Mouse (Mus musculus) c-Kit-negative CD71-positive TER-119-positive erythroid progenitor cells, embryonic 14.5 days (primary cell): Measurements from ENCODE around the gene Ppp2r5b.
A peak's percentile ranks its signal among the peaks of the same experiment; 100 is the strongest.

Source experiments
- DNase-seq: peaks from one replicate; pipeline ENCODE4 v3.0.0-alpha.2; 2013; ENCODE audit warnings: low read depth, low spot score

Gene Ppp2r5b

GRCm38 (mm10) chr19:6236053-6236441, 375 bp upstream of the Ppp2r5b start:
- peak; percentile 71 for DNase-seq

DNA sequence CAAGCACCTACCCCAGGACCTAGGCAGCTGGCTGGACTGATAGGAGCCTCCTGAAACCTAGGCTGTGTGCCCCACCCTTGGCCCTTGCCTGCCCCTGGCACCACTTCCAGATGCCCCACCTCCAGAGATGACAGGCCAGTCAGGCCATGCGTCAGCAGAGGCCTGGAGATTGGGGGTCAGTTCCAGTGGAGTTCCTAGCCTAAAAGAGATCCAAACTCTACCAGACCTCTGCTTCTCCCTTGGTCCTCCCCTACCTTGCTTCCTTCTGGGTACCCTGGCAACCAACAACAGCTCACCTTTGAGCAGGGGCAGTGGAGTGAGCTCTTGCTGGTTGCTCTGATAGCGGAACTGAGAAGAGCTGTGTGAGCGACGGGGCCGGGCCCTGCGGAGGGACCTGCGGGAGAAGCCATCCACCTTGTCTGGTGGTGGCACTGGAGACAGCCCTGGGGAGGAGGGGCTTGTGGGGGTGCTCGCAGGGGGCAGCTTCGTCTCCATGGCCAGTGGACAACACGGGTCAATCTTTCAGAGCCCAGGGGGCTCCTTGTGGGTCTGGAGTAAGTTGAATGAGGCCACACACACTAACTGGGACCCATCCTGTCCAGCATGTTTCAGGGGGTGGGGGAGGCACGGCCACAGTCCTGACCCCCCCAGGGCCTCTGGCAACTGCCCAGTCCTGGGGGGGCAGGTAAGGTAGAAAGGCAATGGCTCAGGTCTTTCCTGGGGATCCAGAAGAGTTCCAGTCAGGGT, 1.2 kb downstream of the Ppp2r5b start:
- DNase-seq: no peak

GRCm38 (mm10) chr19:6233647-6234046, 2.0 kb downstream of the Ppp2r5b start:
- DNase-seq: no peak

DNA sequence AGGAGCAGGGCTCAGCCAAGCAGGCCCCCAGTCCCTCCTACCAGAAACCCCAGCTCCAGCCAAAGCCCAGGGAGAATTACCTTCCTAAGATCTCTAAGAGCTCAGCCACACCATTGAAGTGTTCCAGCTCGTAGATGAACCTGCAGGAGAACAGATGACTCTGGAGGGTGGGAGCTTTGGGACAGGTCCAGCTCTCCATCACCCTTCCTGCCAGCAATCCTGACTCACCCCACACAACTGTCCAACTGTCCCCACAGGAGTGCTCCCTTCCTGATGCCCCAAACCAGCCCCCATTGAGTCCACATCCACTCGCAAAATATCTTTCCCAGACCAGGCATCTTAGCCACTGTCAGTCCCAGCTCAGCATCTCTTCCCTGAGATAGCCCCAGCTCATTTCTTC, 4.6 kb downstream of the Ppp2r5b start:
- DNase-seq: no peak

DNA sequence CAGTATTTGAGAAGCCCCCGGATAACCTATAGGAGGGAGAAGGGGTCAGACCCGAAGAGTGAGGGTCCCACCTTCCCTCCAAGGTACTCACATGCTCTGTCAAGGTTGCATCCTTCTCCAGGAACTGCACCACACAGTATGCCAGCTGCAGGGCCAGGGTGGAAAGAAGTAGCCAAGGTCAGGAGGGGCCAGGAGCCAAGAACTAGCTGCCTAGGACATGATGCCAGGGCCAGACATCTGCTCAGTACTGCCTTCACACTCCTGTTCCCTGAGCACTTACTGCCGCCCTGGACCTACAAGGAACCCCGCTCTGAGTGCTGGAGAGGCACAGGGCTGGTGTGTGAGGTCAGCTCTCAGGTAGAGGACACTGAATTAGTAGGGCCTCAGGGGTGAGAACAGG, 5.3 kb downstream of the Ppp2r5b start:
- DNase-seq: no peak

- DNase-seq: no peak
Observed at GRCm38 (mm10) chr19:6227864-6228263, 7.8 kb downstream of the Ppp2r5b start.

DNA sequence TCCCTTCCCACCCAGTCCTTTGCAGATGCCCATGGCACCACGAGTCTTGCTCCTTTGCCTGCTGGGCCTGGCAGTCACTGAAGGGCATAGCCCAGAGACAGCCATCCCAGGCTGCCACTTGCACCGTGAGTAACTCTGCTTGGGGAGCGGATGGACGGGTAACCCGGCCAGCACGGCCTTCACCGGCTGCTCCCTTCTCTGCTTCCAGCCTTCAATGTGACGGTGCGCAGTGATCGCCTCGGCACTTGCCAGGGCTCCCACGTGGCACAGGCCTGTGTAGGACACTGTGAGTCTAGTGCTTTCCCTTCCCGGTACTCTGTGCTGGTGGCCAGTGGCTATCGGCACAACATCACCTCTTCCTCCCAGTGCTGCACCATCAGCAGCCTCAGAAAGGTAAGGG, 8.9 kb downstream of the Ppp2r5b start:
- no peak for DNase-seq

DNA sequence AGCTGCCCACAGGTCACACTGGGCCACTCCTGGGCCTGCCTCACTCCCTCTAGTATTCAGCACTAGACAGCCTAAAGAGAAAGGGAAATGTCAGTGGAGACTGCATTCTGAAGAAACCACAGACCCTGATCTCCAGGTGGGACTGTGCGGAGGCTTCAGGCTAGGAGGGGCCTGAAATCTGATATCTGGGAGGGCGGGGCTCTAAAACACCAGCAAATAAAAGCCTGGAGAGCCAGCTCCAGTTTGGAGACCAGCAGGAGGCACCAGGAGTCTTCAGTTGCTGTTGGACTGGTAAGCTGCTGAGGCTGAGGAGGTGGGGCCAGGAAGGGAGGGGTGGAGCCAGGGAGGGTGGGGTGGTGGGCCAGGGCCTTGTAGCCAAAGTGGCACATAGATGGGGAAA, 9.5 kb downstream of the Ppp2r5b start, which contains the start of gene Gpha2:
TSS of gene Gpha2 (plus strand) at position 246 of the 400 bp plus-strand sequence.
- no peak for DNase-seq

GRCm38 (mm10) chr19:6218606-6219005, 17.1 kb downstream of the Ppp2r5b start:
- DNase-seq: no peak

GRCm38 (mm10) chr19:6216046-6216705, 19.5 kb downstream of the Ppp2r5b start:
- DNase-seq: no peak

DNA sequence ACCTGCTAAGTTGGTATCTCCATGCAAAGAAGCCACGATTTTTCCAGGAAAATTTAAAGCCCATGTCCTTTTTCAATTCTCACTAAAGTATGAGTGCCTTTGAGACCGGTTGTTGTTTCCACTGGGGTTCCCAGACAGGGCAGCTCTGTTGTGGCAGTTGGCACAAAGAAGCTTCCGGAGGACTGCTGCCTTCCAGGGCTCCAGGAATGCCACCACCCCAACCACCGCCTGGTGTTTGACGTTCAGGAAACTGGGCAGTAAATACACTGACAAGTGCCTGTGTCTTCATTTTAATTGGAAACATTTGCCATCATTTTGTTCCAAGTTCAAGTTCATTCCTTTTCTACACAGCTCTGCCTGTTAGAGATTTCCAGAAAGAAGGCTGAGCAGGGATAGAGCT, 29.0 kb downstream of the Ppp2r5b start:
- DNase-seq: no peak

DNA sequence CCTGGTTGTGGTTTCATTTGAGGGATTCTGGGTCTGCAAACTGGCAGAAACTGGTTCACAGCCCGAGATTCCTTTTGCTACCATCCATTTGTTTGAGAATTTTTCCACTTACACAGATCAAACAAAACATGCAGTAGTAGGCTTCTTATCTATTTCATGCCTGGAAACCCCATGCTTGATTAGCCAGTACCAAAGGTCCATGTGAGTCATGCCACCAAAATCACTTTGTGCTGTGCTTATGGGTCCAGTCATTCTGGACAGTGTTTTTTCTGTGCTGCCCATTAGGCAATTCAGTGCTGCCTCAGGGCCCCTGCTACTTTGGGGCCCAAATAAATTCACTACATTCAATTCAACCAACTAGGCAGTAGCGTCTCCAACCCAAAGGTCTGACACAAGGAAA, 31.4 kb downstream of the Ppp2r5b start:
- DNase-seq: no peak

DNA sequence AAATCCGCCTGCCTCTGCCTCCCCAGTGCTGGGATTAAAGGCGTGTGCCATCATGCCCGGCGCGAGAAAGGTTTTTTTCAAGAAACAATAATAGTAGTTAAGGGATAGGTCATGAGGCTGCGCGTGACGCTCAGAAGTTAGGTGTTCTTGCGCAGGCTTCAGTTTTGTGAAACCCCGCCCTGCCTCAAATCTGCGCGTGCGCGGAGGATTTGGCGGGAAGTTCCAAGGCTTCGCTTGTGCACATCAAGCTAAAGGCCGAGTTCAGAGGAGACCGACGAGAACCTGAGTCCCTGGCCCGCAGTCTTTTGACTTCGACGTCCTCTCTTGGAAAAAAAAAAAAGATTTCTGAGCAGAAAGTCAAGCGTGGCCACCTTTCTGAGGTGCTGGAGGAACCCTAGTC, 51.5 kb downstream of the Ppp2r5b start, which contains the start of gene Majin:
TSS of gene Majin (plus strand) at position 258 of the 400 bp plus-strand sequence.
- no peak for DNase-seq

- DNase-seq: no peak
Observed at GRCm38 (mm10) chr19:6182534-6182933, 53.1 kb downstream of the Ppp2r5b start.

DNA sequence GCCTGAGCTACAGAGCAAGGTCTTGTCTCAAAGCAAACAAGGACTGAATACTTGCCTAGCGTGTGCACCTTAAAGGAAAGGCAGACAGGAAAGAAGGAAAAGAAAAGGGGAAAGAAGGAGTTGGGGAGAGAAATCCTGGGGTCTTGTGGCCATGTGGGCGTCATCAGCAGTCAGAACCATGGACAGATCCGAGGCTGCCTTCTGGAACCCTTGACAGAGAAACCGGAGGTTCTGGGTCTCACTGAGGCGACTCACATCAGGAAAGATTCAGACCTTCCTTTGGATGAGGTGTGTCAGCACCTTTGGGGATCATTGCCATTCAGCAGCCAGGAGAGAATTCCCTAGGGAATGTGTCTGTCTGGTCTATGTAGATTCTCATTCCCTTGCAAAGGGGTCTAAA, 54.0 kb downstream of the Ppp2r5b start:
- DNase-seq: no peak

DNA sequence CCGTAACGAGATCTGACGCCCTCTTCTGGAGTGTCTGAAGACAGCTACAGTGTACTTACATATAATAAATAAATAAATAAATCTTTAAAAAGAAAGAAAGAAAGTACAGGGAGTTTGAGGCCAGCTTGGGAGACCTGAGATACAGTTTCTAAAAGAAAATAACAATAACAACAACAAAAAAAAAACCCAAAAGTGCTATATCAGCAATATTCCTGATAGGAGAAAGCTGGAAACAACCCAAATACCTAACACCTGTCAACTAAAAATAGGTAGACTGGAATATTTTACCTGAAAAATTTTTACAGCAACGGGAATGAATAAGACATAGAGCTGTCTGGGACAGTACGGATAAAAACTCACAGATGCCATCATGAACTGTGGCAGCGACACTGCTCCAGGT, 56.9 kb downstream of the Ppp2r5b start:
- DNase-seq: no peak
